Mouse (Mus musculus) limb, embryonic 11.5 days (tissue): ENCODE measurements around the gene Map7d1. TPM values are rescaled to one million over a fixed set of nuclear protein-coding genes. Genes with fewer than 3 reads are reported as not detected.

Experiments
- ATAC-seq: fragments of 200-750 bp; cut with Nextera tagmentation; 2 replicates; pipeline ENCODE4 v1.8.0; 2017; ENCODE audit warnings: low read depth; ENCODE audit not compliant: insufficient number of reproducible peaks, low FRiP score, low TSS enrichment
- DNase-seq: peaks from one replicate; pipeline ENCODE4 v3.0.0-alpha.2; 2015; ENCODE audit warnings: low spot score
- H3K27ac ChIP-seq: fragments of 300-500 bp; sonication (generic); replicated peaks from 2 replicates; pipeline ENCODE4 v1.5.1; 2014; ENCODE audit warnings: low read depth, mild to moderate bottlenecking, low read length
- H3K27me3 ChIP-seq: fragments of 300-500 bp; sonication (generic); 2 replicates; pipeline ENCODE4 v1.6.1; 2014; ENCODE audit warnings: mild to moderate bottlenecking, low read length, mixed read lengths; ENCODE audit not compliant: control insufficient read depth, insufficient read depth
- H3K36me3 ChIP-seq: fragments of 300-500 bp; sonication (generic); 2 replicates; pipeline ENCODE4 v1.6.1; 2014; ENCODE audit warnings: mild to moderate bottlenecking, low read length, moderate library complexity, mixed read lengths; ENCODE audit not compliant: control insufficient read depth, insufficient read depth
- H3K4me1 ChIP-seq: fragments of 300-500 bp; sonication (generic); 2 replicates; pipeline ENCODE4 v1.6.1; 2014; ENCODE audit warnings: low read length, mixed read lengths; ENCODE audit not compliant: control insufficient read depth, insufficient read depth
- H3K4me2 ChIP-seq: fragments of 300-500 bp; sonication (generic); 2 replicates; pipeline ENCODE4 v1.6.1; 2014; ENCODE audit warnings: low read depth, mild to moderate bottlenecking, moderate library complexity; ENCODE audit not compliant: severe bottlenecking
- H3K4me3 ChIP-seq: fragments of 300-500 bp; sonication (generic); 2 replicates; pipeline ENCODE4 v1.5.1; 2014; ENCODE audit warnings: low read depth, low read length
- H3K9ac ChIP-seq: fragments of 300-500 bp; sonication (generic); 2 replicates; pipeline ENCODE4 v1.6.1; 2014; ENCODE audit warnings: mild to moderate bottlenecking, low read length
- H3K9me3 ChIP-seq: fragments of 300-500 bp; sonication (generic); 2 replicates; pipeline ENCODE4 v1.6.1; 2016; ENCODE audit warnings: low read length; ENCODE audit not compliant: control insufficient read depth
- WGBS: fragments of 180-500 bp; shearing (Covaris S2); extraction: QIAGEN DNeasy Blood & Tissue Kit; methylation state at CpG from one replicate; pipeline ENCODE4 v1.1.7; 2014; 5-methylcytosine and 5-hydroxymethylcytosine counted together
- polyA plus RNA-seq: library from polyadenylated mRNA; unstranded; fragments of >200 nt; fragmentation: Nextera tagmentation; extraction: Ambion mirVana; gene quantifications from 2 replicates; pipeline ENCODE4 v1.2.1, GENCODE M21; 2014

Gene Map7d1
- polyA plus RNA-seq, 1 experiment from 2014 or later = 54.6 TPM

GRCm38 (mm10) chr4:126197485-126197884 is 58.7 kb downstream of the Map7d1 start:
- H3K27ac ChIP-seq = no peak overlapping the region
- H3K9ac ChIP-seq = no peak overlapping the region
- no peaks in the 10 kb centered on the region for H3K9me3 ChIP-seq
- no peak overlapping the region for H3K4me3 ChIP-seq
- no peaks in the 10 kb centered on the region for H3K27me3 ChIP-seq
- H3K4me2 ChIP-seq = no peak overlapping the region
- peaks cover 12% of the 10 kb centered on the region for H3K4me1 ChIP-seq
- DNase-seq (no peak), ATAC-seq (no peak)
- WGBS = 94% methylated on average over 3 of the region's 3 CpGs
- H3K36me3 ChIP-seq = peaks cover 8% of the 10 kb centered on the region

GRCm38 (mm10) chr4:126194916-126195315 is 61.2 kb downstream of the Map7d1 start:
- Histone ChIP-seq H3K4me1 (0 out of 2 replicates have a peak, but pooled peaks cover 2% of the 10 kb centered on the region), H3K4me2 (no peak overlapping the region), H3K27me3 (no peaks in the 10 kb centered on the region), H3K36me3 (peaks cover 10% of the 10 kb centered on the region), H3K27ac (no peak overlapping the region), H3K9ac (no peak overlapping the region), H3K9me3 (no peaks in the 10 kb centered on the region), H3K4me3 (no peak overlapping the region)
- DNase-seq (no peak), ATAC-seq (no peak)
- 95% methylated on average over 4 of the region's 4 CpGs for WGBS

- no peak overlapping the region for H3K4me2 ChIP-seq
- DNase-seq (no peak), ATAC-seq (no peak)
- no peaks in the 10 kb centered on the region for H3K4me1 ChIP-seq
- no peak overlapping the region for H3K4me3 ChIP-seq
- H3K36me3 ChIP-seq = peaks cover 12% of the 10 kb centered on the region
- no peak overlapping the region for H3K9ac ChIP-seq
- no peak overlapping the region for H3K27ac ChIP-seq
- H3K27me3 ChIP-seq = no peaks in the 10 kb centered on the region
- no peaks in the 10 kb centered on the region for H3K9me3 ChIP-seq
Observed at GRCm38 (mm10) chr4:126194216-126194615, 61.9 kb downstream of the Map7d1 start.

GRCm38 (mm10) chr4:126190636-126191035 is 65.5 kb downstream of the Map7d1 start:
- whole genome bisulfite sequencing = 95% methylated on average over 2 of the region's 2 CpGs
- no peak for ATAC-seq
- DNase-seq = no peak
- H3K9ac ChIP-seq = no peak overlapping the region
- peaks cover 10% of the 10 kb centered on the region for H3K36me3 ChIP-seq
- H3K27me3 ChIP-seq = no peaks in the 10 kb centered on the region
- H3K4me2 ChIP-seq = no peak overlapping the region
- H3K9me3 ChIP-seq = no peaks in the 10 kb centered on the region
- H3K4me3 ChIP-seq = no peak overlapping the region
- no peaks in the 10 kb centered on the region for H3K4me1 ChIP-seq
- no peak overlapping the region for H3K27ac ChIP-seq

GRCm38 (mm10) chr4:126187096-126187495 is 69.0 kb downstream of the Map7d1 start:
- peaks cover 10% of the 10 kb centered on the region for H3K36me3 ChIP-seq
- no peak overlapping the region for H3K9ac ChIP-seq
- H3K4me3 ChIP-seq = no peak overlapping the region
- ATAC-seq (no peak), DNase-seq (no peak)
- 95% methylated on average over 3 of the region's 3 CpGs for WGBS
- no peak overlapping the region for H3K27ac ChIP-seq
- no peaks in the 10 kb centered on the region for H3K27me3 ChIP-seq
- H3K4me2 ChIP-seq = no peak overlapping the region
- H3K9me3 ChIP-seq = no peaks in the 10 kb centered on the region
- no peaks in the 10 kb centered on the region for H3K4me1 ChIP-seq

GRCm38 (mm10) chr4:126183034-126183433 is 73.1 kb downstream of the Map7d1 start:
- Histone ChIP-seq H3K36me3 (peaks cover 16% of the 10 kb centered on the region; the same call in 1 of the 2 replicates), H3K4me2 (no peak overlapping the region), H3K9ac (no peak overlapping the region), H3K9me3 (no peaks in the 10 kb centered on the region), H3K27me3 (no peaks in the 10 kb centered on the region), H3K27ac (no peak overlapping the region), H3K4me1 (no peaks in the 10 kb centered on the region), H3K4me3 (no peak overlapping the region)
- no peak for DNase-seq
- 90% methylated on average over 5 of the region's 5 CpGs for WGBS
- ATAC-seq = no peak

Other genes with a start within 250 kb of the Map7d1 start
- 0.20 and 0.40 TPM in 2 replicates for gene Csf3r, start 231.8 kb downstream of the Map7d1 start, polyA plus RNA-seq
- gene Mrps15, start 209.4 kb downstream of the Map7d1 start, polyA plus RNA-seq = 156 and 160 TPM in 2 replicates
- gene Oscp1, start 197.8 kb downstream of the Map7d1 start, polyA plus RNA-seq = 20.1 and 21.4 TPM in 2 replicates
- 39.0 and 44.8 TPM in 2 replicates for gene Lsm10, start 159.7 kb downstream of the Map7d1 start, polyA plus RNA-seq
- gene Stk40, start 152.4 kb downstream of the Map7d1 start, polyA plus RNA-seq = 27.8 and 30.4 TPM in 2 replicates
- 64.3 and 70.3 TPM in 2 replicates for gene Eva1b, start 108.6 kb downstream of the Map7d1 start, polyA plus RNA-seq
- 5.4 and 5.5 TPM in 2 replicates for gene Sh3d21, start 92.9 kb downstream of the Map7d1 start, polyA plus RNA-seq
- 247 and 264 TPM in 2 replicates for gene Thrap3, start 53.6 kb downstream of the Map7d1 start, polyA plus RNA-seq
- 25.0 and 32.2 TPM in 2 replicates for gene Trappc3, start 6.0 kb upstream of the Map7d1 start, polyA plus RNA-seq
- gene Col8a2, start 30.4 kb upstream of the Map7d1 start, polyA plus RNA-seq = 1.4 and 1.5 TPM in 2 replicates
- gene Adprhl2, start 65.4 kb upstream of the Map7d1 start, polyA plus RNA-seq = 59.2 and 62.0 TPM in 2 replicates
- gene Tekt2, start 69.3 kb upstream of the Map7d1 start, polyA plus RNA-seq = 2.6 and 3.1 TPM in 2 replicates
- 11.9 and 14.8 TPM in 2 replicates for gene Ago3, start 173.2 kb upstream of the Map7d1 start, polyA plus RNA-seq
- 7.8 and 8.7 TPM in 2 replicates for gene Ago1, start 212.2 kb upstream of the Map7d1 start, polyA plus RNA-seq